Mouse (Mus musculus): ENCODE measurements at regions not wholly inside any gene's neighbourhood (a gene's known extent, or its start where the extent isn't known, plus 50 kb on each side); places are given as distances from the start of the nearest gene placed in this dataset.

- DNase-seq (ENCODE audit: low spot score in 2 of 2), result no peak
Observed at GRCm38 (mm10) chr14:72222836-72223235, 268.8 kb downstream of the Gm9195 start.

- DNase-seq (ENCODE audit: low spot score in 2 of 2), result no peak
Observed at GRCm38 (mm10) chr14:72219523-72219922, 272.1 kb downstream of the Gm9195 start.

- DNase-seq (ENCODE audit: low spot score in 2 of 2), result no peak
Observed at GRCm38 (mm10) chr14:72200307-72200706, 291.3 kb downstream of the Gm9195 start.

- DNase-seq (ENCODE audit: low spot score in 2 of 2), result no peak
Observed at GRCm38 (mm10) chr14:72199900-72200299, 291.7 kb downstream of the Gm9195 start.

GRCm38 (mm10) chr14:72197972-72198371 is 293.7 kb downstream of the Gm9195 start:
- no peak for DNase-seq (ENCODE audit: low spot score in 2 of 2)

DNA sequence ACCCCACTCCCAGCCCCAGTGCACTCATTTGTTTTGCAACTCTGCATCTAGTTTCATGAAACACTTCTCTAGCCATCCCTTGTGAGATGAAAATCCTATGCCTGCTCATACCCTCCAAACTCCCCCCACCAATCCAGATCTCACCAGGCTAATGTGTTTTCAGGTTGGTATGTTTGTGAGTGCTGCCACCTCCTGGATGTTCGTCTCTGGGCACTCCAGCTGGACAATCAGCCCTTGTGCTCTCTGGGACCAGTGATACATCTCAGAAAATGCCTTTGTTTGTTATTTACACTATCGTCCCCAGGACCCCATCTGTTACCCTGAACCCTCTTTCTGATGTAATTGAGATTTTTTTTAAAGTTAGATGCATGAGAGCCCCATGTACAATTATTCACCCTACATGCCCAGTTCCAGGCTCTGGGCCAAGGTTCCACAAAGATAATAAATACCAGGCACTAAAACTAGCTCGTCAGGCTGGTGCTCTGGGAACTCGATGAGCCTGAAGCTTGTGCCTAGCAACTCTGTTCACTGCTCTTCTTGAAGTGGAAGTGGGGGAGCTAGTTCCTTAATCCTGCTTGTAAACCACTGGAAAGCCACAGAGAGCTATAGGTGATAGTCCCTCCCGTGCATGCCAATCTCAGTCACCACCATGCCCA is 304.2 kb downstream of the Gm9195 start:
- no peak for DNase-seq (ENCODE audit: low spot score in 2 of 2)

DNA sequence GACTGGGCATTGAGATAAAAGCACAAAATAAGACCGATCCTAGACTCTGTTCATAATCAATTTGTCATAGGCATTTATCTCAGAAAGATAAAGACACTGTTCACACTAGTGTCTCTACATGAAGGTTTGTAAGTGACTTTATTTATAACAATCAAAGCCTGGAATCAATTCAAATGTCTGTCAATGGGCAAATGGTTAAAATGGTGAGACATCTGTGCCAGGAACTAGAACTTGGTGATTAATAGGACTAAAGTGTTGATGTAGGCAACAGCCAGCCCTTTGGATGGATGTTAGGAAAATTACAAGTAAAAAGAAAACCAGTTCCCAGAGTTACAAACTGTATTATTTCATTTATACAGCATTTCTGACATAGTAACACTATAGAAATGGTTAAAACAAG is 315.9 kb downstream of the Gm9195 start:
- DNase-seq (ENCODE audit: low spot score in 2 of 2), result no peak

- no peak for DNase-seq (ENCODE audit: low spot score in 2 of 2)
Observed at GRCm38 (mm10) chr14:72172549-72173405, 318.9 kb downstream of the Gm9195 start.

DNA sequence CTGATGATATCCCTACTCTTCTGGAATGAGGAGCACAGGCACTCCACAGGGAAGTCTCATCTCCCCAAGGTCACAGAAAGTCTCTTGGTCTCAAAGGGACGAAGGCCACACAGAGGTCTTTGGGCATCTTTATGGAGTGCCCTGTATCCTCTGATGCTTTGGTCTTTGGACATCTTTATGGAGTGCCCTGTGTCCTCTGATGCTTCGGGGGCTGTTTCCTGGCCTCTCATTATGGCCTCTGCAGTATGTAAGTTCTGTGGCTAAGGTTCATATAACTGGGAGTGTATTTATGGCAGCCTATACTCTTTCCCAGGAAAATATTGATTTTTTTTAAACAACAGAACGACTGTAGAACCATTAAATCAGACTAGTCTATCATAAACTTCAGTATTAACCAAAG is 319.9 kb downstream of the Gm9195 start:
- no peak for DNase-seq (ENCODE audit: low spot score in 2 of 2)

DNA sequence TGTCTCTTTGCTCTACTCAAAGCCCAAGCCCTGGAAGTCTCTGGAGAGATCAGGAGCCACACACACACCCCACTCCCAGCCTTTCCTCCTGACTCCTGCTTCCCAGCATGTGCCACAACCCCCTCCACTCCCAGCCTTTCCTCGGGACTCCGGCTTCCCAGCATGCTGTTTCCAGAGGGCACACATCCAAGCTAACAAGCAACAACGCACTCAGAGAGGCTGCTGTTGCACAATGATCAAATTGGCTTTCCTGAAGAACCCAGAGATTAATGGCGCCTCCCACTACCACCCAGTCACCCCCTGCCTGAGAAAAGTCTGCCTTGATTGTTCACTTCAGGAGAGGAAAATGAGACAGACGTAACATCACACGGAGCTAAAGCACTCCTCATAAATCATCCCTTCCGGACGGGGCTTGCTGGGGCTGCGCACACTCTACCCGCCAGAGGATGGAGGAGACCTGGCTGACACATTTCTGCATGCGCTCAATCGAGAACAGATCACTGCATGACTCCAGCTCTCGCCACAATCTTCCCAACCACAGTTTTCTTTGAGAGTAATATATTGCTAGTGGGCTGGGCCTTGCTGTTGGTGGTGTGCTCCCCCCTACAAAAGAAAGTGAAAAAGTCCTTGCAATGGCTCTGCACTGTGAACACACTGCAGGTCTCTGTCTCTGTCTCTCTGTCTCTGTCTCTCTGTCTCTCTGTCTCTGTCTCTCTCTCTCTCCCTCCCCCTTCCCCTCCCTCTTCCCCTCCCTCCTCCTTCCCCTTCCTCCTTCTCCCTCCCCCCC is 332.9 kb downstream of the Gm9195 start:
- no peak for DNase-seq (ENCODE audit: low spot score in 2 of 2)

DNA sequence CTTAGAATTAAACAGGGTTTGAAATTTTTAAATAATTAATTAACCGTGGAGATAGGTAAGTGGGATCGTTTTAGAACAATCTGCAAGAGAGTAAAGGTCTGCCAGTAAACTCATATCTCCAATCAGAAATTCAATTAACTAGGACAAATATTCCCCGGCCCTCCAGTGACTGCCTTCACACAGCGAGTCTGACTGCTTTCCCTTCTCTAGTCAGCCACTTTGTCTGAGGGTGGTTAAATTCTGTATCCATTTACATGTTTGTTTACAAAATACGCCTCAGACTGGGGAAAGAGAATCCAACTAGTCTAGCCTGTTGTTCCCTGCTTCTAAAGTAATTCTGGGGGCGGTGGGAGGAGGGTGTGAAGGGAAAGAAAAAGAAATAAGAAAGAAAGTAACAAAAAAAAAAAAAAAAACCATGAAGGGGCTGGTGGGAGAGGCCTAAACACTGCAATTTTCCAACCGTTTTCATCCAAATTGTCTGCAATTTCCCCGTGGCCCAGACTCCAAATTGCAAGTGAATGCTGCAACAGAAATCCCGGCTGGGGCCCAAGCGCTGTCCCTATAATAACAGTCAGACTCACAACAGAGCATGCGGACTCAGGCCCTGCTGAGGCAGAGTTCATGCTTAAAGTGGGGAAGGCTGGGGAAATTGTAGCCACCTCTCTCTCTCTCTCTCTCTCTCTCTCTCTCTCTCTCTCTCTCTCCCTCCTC is 336.3 kb downstream of the Gm9195 start:
- DNase-seq (ENCODE audit: low spot score in 2 of 2), result no peak

GRCm38 (mm10) chr14:72151676-72152075 is 340.0 kb downstream of the Gm9195 start:
- DNase-seq (ENCODE audit: low spot score in 2 of 2), result no peak

GRCm38 (mm10) chr14:72149463-72149862 is 342.2 kb downstream of the Gm9195 start:
- no peak for DNase-seq (ENCODE audit: low spot score in 2 of 2)

DNA sequence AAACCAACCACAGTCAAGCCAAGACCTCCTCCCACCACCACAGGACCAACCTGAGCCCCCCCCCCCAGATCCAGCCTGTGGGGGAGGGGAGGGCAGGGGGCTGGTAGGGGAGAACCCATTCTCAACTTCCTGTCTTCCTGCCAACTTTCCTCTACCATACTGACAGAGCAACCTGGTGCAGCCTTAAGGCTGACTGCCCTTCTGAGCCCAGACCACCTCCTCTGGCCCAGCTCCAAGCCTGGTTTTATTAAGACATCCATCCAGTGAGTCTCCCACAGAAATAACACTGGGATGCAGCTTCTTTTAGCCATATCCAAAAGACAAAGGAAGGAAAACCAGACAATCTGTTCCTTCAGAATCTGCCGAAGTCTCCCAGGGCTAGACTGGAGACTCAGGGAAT is 342.8 kb downstream of the Gm9195 start:
- no peak for DNase-seq (ENCODE audit: low spot score in 2 of 2)

- DNase-seq (ENCODE audit: low spot score in 2 of 2), result no peak
Observed at GRCm38 (mm10) chr14:72146381-72146780, 345.3 kb downstream of the Gm9195 start.

- no peak for DNase-seq (ENCODE audit: low spot score in 2 of 2)
Observed at GRCm38 (mm10) chr14:72142883-72143487, 348.7 kb downstream of the Gm9195 start.

- DNase-seq (ENCODE audit: low spot score in 2 of 2), result no peak
Observed at GRCm38 (mm10) chr14:72141136-72141535, 350.5 kb downstream of the Gm9195 start.

DNA sequence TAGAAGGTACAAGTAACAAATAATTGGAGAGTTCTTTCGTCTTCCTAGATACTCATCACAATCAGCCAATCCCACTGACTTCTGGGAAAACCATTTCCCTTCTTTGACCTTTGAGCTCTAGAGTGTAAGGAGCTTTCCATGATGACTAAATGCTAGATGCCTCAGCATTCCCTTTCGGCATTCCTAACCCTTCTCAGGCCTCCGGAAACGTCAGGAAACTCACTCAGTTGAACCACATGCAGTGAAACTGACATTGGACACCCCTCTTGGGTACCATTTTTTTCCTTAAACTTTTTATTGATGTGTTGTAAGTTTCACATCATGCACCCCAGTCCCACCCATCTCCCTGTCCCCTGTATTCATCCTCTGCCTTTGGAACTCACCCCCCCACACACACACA is 361.5 kb downstream of the Gm9195 start:
- no peak for DNase-seq (ENCODE audit: low spot score in 2 of 2)

GRCm38 (mm10) chr14:72121786-72122185 is 369.9 kb downstream of the Gm9195 start:
- no peak for DNase-seq (ENCODE audit: low spot score in 2 of 2)

- DNase-seq (ENCODE audit: low spot score in 2 of 2), result no peak
Observed at GRCm38 (mm10) chr14:72121006-72121405, 370.6 kb downstream of the Gm9195 start.

- DNase-seq (ENCODE audit: low spot score in 2 of 2), result no peak
Observed at GRCm38 (mm10) chr14:72116842-72117241, 374.8 kb downstream of the Gm9195 start.
